Mouse (Mus musculus) bone marrow macrophage, adult 2 months (primary cell): ENCODE data around the gene Fbxl18.

Experiments used
- CTCF ChIP-seq: IDR thresholded peaks from 2 replicates; pipeline ENCODE4 v1.5.1; 2012; ENCODE audit warnings: low read depth, mild to moderate bottlenecking, low read length, moderate library complexity
- POLR2A ChIP-seq: IDR thresholded peaks from 2 replicates; pipeline ENCODE4 v1.6.1; 2012; ENCODE audit warnings: mild to moderate bottlenecking, low read depth, low read length, borderline replicate concordance

GRCm38 (mm10) chr5:142879318-142880175 is 15.7 kb downstream of the Fbxl18 start:
- peak; percentile 78 for TF ChIP-seq CTCF
- no peak for TF ChIP-seq POLR2A
